Mouse (Mus musculus): ENCODE measurements around the gene Gm49373.
"Not testable (repeated sequence)": the region's sequence is repeated elsewhere in the genome, so short reads cannot be mapped to it uniquely, and the experiment has no call there.

Gm49373 gene

GRCm38 (mm10) chr9:21067006-21067684 lies 5.8 kb downstream of the Gm49373 start, which contains the start of gene Zglp1:
Zglp1 (minus strand) TSS chr9:21067093.
- no peak for DNase-seq

DNA sequence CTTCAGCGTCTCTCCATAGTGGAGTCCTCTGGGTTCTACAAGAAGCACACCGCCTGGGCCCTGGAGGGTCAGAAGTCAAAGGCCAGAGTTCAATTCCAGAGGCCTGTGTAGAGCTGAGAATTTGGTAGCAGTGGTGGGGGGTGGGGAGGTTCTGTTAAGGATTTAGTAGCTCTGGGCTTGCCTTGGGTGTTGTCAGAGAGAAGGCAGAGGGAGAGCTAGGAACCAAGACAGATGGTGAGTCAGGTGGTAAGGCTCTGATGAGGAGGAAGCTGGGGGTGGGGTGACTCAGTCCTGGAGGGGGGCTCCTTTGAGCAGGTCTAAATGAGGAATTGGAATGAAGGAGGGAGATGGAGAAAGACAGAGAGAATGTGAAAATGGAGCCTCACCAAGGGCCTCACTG lies 10.0 kb downstream of the Gm49373 start:
- DNase-seq = no peak

DNA sequence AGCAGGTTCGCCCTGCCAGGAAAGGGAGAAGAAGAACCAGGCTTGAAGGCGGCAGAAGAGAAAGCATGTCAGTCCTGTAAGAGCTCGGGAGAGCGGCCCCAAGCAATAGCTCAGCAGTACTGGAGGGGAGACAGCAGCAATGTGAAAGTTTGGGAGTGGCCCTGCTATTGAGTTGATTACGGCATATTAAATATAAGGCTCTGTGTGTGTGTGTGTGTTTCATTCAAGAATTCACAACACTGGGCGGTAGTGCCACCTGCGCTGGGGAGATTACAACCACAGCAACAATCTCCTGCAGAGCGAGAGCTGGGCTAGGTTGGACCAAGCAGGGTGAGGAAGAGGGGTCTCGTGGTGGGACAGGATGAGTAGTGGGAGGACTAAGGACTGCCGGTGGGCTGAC lies 21.3 kb downstream of the Gm49373 start:
- DNase-seq = no peak

DNA sequence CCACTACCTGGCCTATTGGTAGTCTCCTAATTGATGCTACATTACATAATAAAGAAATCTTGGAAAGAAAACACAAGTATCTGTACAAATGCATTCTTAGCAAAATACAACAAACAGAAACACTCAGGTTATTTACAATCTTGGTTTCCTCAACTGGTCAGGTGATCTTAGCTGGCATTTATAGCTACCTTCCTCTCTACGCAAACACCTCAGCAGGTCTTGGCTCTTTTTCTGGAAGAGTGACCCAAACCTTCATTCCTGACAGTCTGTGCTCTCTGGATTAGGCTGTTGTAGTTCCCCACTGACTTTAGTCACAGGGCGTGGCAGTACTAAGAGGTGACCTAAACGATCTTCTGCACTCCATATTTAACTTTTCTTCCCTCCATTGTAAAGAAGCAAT lies 27.7 kb downstream of the Gm49373 start:
- DNase-seq = no peak

GRCm38 (mm10) chr9:21044785-21045184 lies 28.1 kb downstream of the Gm49373 start:
- DNase-seq = not testable (repeated sequence)

- no peak for DNase-seq
These were observed 29.3 kb downstream of the Gm49373 start for GRCm38 (mm10) chr9:21043563-21043962.

DNA sequence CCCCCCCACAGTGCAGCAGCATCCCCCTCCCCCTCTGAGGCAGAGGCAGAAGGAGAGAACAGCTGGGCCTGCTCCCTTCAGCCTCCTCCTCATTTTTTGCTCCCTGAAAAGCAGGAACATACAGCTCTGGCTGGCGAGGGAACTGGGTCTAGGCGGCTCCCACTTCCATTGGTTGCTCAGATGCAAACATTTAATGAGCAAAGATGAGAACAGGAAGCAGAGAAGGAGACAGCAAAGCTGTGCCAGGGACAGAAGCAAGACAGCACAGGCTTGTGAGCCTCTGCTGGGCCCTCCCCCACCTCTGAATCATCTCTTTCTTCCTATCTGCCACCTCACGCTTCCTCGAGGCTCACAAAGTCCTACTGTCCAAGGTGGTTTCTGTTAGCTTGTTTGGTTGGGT lies 31.6 kb downstream of the Gm49373 start:
- DNase-seq = no peak

GRCm38 (mm10) chr9:21039779-21040178 lies 33.1 kb downstream of the Gm49373 start:
- no peak for DNase-seq

- DNase-seq = no peak
These were observed 35.4 kb downstream of the Gm49373 start for GRCm38 (mm10) chr9:21037481-21037891.

GRCm38 (mm10) chr9:21036666-21037065 lies 36.2 kb downstream of the Gm49373 start:
- DNase-seq = peak; percentile 7 to 20

DNA sequence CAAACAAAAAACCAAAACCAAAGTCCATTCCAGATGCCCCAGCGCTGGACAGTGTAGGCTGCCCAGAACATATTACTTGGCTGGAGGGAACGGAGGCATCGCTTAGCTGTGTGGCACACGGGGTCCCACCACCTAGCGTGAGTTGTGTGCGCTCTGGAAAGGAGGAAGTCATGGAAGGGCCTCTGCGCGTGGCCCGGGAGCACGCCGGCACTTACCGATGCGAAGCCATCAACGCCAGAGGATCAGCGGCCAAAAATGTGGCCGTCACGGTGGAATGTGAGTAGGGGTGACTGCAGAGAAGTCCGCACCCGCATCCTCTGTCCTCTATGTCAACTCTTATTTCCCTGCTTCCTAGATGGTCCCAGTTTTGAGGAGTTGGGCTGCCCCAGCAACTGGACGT lies 36.7 kb downstream of the Gm49373 start:
- peak in 1 of 2 experiments; percentile 10 for DNase-seq

DNA sequence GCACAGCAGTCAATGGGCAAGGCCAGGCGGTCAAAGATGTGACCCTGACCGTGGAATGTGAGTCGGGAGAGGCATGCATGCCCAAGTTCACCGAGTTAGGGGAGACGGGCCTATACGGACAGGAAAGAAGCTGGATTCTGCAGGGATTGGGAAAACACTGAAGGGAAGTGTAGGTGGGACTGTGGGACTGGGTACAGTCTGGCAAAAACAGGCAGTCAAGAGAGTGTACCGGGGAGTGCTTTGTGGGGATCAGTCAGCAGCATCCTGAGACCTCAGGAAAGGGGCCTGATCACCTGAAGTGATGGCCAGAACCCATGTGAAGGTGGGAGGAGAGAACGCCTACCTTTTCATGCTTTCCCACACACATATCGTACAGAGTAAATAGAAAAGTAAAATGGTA lies 37.3 kb downstream of the Gm49373 start:
- DNase-seq = no peak

DNA sequence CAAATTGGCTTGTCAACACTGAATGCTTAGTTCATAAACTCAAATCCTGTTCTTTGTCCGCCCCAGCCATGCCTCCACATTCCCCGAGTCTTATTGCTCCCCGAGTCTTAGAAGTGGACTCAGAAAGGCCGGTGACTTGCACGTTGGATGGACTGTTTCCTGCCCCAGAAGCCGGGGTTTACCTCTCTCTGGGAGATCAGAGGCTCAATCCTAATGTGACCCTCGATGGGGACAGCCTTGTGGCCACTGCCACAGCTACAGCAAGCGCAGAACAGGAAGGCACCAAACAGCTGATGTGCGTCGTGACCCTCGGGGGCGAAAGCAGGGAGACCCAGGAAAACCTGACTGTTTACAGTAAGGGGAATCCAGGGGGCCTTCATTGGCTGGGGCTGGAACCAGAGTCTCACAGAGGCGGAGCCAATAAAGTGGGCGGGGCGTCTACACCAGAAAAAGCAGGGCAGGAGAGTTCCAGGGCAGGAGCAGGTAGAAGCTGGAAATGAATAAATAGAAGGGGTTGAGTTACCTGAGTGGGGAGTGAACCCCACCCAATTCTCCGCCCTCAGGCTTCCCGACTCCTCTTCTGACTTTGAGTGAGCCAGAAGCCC lies 38.3 kb downstream of the Gm49373 start:
- peak; percentile 45 to 50 for DNase-seq

GRCm38 (mm10) chr9:21033136-21033535 lies 39.8 kb downstream of the Gm49373 start:
- DNase-seq = peak; percentile 89 to 91

DNA sequence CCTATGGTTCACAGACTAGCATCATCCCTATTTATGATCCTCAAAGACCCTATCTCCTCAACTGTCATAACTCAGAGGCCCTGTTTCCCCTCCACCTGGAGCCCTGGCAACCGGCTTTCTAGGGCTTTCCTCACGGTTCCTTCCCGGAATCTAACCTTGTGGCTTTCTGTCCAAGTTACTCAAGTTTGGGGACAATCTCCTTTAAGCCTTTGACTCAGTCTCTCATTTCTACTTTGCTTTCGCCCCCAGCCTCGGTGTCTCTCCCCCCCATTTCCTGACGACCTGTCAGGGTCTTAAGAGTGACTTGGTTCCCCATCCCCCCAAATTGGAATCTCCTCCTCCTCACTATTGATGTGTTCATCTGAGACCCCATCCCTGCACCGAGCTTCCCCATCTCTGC lies 40.4 kb downstream of the Gm49373 start:
- no peak for DNase-seq

DNA sequence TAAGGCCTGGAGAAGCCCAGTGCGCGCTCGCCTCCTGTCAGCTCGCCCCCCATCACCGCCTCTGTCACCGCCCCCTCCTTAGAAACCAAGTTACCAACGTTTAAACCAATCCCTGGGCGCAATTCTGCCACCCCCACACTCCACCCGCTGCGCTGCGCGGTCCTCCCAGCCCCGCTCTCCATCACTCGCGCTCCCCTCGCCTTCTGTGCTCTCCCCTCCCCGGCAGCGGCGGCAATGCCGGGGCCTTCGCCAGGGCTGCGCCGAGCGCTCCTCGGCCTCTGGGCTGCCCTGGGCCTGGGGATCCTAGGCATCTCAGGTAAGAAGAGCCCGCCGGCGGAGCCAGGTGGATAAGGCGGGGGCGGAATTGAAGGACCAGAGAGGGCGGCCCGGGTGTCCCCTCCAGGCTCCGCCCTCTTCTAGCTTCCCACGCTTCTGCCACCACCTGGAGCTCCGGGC lies 41.0 kb downstream of the Gm49373 start, which contains the start of gene Icam5:
Gene Icam5 (plus strand): TSS at position 178 of the 456 bp plus-strand sequence.
- DNase-seq = peak; percentile 29 to 40

DNA sequence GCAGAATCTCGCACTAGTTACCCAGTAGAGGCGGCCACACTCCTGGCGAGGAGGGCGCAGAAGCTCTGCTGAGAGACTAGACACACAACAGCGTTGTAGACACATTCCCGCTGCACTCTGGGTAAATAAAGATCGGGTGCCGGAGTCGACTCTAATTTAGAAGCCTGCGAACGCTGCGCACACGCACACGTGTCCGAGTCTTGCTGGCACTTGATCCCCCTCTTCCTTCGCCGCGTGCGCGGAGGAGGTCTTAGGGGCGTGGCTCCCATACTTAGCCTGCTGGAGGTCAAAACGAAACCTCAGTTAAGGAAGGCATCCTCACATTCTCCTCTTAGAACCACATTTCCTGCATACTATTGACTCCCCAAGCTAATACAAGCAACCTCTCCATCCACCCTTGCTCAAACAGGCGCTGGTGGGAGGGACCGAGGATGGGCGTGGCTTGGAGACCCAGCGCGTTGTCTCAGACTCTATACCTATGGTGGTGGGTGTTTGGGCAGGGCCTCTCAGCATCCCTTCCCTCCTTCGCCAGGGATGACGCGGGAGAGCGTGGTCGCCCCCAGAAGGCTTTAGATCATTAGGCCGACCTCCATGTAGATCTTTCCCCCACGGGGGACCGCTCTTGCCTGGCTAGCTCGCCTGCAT lies 41.5 kb downstream of the Gm49373 start:
- peak in 1 of 2 experiments; percentile 65 for DNase-seq

DNA sequence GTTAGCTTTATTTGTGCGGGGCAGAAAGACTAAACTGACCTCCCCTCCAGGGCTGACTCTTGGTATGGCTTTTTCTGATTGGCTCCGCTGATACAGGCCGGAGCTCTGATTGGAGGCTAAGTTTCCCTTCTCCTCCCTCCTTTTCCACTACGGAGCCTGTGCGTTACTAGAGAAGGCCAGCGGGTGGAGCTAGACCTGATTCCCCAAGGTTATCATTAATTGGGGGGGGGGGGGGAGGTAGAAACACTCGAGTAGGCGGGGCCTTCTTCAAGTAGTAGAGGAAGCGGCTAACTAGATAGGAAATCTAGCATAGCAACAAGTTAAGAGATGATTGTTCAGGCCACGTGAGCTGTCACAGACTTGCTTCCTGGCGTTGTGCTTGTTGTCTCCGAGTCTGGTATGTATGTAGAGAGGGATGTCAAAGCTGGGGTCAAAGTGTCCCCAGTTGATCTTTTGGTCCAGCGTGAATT lies 42.1 kb downstream of the Gm49373 start:
- DNase-seq = peak; percentile 85 to 90

DNA sequence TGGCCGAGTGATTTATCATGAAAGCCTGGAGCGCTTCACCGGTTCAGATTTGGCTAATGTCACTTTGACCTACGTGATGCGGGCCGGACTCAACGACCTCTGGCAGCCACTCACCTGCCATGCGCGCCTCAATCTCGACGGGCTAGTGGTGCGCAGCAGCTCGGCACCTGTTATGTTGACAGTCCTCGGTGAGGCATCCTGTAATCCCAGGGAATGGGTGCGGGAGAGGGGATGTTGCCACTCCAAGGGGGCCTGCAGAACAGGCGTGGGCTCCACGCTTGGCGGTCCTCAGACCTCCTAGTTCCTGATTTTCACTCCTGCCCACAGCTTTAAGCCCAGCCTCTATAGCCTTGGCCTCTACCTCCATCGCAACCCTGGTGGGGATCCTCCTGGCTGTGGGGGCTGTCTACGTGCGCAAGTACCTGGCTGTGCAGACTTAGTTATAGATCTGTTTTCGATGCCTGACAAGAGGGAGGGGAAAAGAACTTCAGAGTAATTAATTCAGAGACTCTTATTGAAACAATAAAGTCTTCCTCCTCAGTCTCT lies 42.8 kb downstream of the Gm49373 start:
- DNase-seq = peak; percentile 30 to 39

DNA sequence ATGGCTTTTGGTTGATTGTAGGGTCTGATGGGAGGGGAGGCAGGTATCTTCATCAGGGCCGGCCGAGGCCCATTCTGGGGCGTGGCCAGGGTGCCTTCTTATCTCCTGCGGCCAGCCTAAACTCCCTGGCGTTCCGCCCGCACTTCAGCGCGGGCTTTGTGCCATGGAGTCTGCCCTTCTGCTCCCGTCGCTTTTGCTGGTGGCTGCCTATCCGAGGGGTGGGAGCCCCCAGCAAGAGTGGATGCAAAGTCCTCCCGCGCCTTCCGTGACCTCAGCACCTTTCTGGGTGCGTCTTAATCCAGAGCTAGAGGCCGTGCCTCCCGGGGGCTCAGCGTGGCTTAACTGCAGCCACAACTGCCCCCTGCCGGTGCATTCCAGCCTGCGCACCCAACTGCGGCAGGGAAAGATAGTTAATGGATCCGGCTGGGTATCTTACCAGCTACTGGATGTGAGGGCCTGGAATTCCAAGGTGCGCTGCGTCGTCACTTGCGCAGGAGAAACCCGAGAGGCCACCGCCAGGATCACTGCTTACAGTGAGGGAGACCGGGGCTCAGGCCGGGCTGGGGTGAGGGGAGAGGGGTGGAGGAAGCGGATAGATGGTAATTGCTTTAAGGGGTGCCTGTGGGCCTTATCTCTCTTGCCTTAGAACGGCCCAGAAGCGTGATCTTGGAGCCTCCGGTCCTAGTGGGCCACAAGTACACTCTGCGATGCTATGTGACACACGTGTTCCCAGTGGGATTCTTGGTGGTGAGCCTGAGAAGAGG lies 43.4 kb downstream of the Gm49373 start, which contains the start of gene Icam4:
Gene Icam4 (plus strand): TSS at position 83 of the 764 bp plus-strand sequence.
- peak; percentile 84 to 85 for DNase-seq

GRCm38 (mm10) chr9:21028560-21029110 lies 44.3 kb downstream of the Gm49373 start:
- no peak for DNase-seq

- DNase-seq = no peak
These were observed 45.1 kb downstream of the Gm49373 start for GRCm38 (mm10) chr9:21027774-21028290.
